Comparison of ENCODE assay signal across 20 mouse cellular contexts in the genomic region with DNA sequence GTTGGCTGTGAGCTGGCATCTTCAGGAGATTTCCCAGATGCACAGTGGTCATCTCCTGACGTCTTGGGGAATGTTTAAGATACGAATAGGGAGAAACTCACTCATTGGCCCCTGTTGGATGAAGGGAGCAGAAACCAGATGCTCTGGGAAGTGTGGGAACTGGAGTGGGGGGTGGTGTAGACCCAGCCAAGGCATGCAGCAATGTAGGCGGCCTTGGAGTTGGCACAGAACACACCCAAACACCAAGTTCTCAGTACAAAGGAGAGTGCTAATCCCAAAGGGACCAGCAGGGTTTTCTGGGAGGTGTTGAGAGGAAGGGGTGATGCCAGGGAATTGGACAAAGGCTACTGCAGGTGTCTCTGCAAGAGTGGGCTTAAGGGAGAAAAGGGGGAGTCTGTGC. TPM values are rescaled to one million over a fixed set of nuclear protein-coding genes. Genes with fewer than 3 reads are reported as not detected.
DNase-seq lines count a peak whose midpoint lies in the region; ATAC-seq lines count a peak whose summit lies in the region.
"Had no signal": no experiment of that assay in that cellular context is flagged by ENCODE, and none has a peak within 500 bp of the region (broad histone marks: within the 10 kb centered on the region; RNA-seq: fewer than 3 reads in every experiment).

No protein-coding gene starts in this region.

- DNase-seq in frontal cortex, postnatal 25 days (ENCODE audit: low spot score in 2 of 2), result no peak
- DNase-seq in layer of hippocampus, adult 8-10 months (ENCODE audit: low spot score in 2 of 2), result peak; percentile 8 to 13
- no peak for DNase-seq in layer of hippocampus, adult 9-10 months (ENCODE audit: low spot score)
- DNase-seq in right cerebral cortex, adult 18-20 months, result peak; percentile 25
- no peak for DNase-seq in right cerebral cortex, postnatal 25 days
- DNase-seq: adrenal gland, adult 8-10 months; adrenal gland, postnatal 25 days; cerebellum, adult 18-20 months; cerebellum, adult 9-10 months; cerebellum, postnatal 14 days; gastrocnemius, postnatal 25 days; heart, adult 18-20 months; heart, postnatal 10 days; heart, postnatal 36 days had no signal

- ATAC-seq in frontal cortex, adult (ENCODE audit: low TSS enrichment), result peak; percentile 69
- ATAC-seq: activated CD4-positive, CD25-positive, alpha-beta regulatory T cell, adult 4 months; forebrain, embryonic 13.5 days; forebrain, embryonic 16.5 days; hindbrain, postnatal 0 days had no signal

RNA-seq across cellular contexts. Expression of a gene that starts 35.9 kb away (rescaled TPM):
- total RNA-seq in layer of hippocampus, adult 8-10 months (2022), result not detected
- total RNA-seq: adrenal gland, adult 8-10 months; adrenal gland, postnatal 25 days; gastrocnemius, adult 8-10 months; gastrocnemius, postnatal 25 days; heart, adult 18-20 months; heart, postnatal 10 days; heart, postnatal 36 days; hindbrain, postnatal 0 days had no signal

Comparison
In these comparisons a context has a peak if more than half of its experiments do, and no peak if none do; other contexts are left out.
1. DNase-seq: peak in layer of hippocampus, adult 8-10 months (2 of 2) and right cerebral cortex, adult 18-20 months (single experiment); none in frontal cortex, postnatal 25 days (0 of 2), layer of hippocampus, adult 9-10 months (single experiment) and right cerebral cortex, postnatal 25 days (single experiment).